Mouse (Mus musculus) CH12.LX (cell line): ENCODE measurements around the gene Pacs1. TPM values are rescaled to one million over a fixed set of nuclear protein-coding genes. Genes with fewer than 3 reads are reported as not detected.
A peak's percentile ranks its signal among the peaks of the same experiment; 100 is the strongest.
"Not testable (repeated sequence)": the region's sequence is repeated elsewhere in the genome, so short reads cannot be mapped to it uniquely, and the experiment has no call there.

Experiments used
- DNase-seq: peaks from one replicate; pipeline ENCODE4 v3.0.0-alpha.2; 2013; ENCODE audit errors: extremely low read depth
- H3K27ac ChIP-seq: 2 replicates; pipeline ENCODE4 v1.5.1; 2012; ENCODE audit warnings: low read depth, mild to moderate bottlenecking, control low read depth, moderate library complexity; ENCODE audit not compliant: insufficient read depth
- H3K27me3 ChIP-seq: replicated peaks from 2 replicates; pipeline ENCODE3; 2012; ENCODE audit warnings: inconsistent platforms
- H3K36me3 ChIP-seq, 2 experiments: replicated peaks in 1 of 2; 2 replicates each; pipeline versions ENCODE3 to v1.6.1; 2012; ENCODE audit warnings: inconsistent platforms in 1 of 2, low read length in 1 of 2, mild to moderate bottlenecking in 1 of 2, mixed read lengths in 1 of 2, moderate library complexity in 1 of 2; ENCODE audit not compliant: control insufficient read depth in 1 of 2, insufficient read depth in 1 of 2
- H3K4me1 ChIP-seq, 2 experiments: 2 replicates each; pipeline ENCODE4 v1.6.1; 2012; ENCODE audit warnings: inconsistent platforms in 1 of 2, moderate library complexity in 1 of 2; ENCODE audit not compliant: insufficient read depth in 2 of 2, control insufficient read depth in 1 of 2
- H3K4me2 ChIP-seq: 2 replicates; pipeline ENCODE4 v1.6.1; 2012; ENCODE audit warnings: low read depth, mild to moderate bottlenecking, control low read depth; ENCODE audit not compliant: poor library complexity, insufficient read depth, severe bottlenecking
- H3K4me3 ChIP-seq, 3 experiments: fragments of 150-350 bp in 1 of 3; sonication (generic) in 1 of 3; replicated peaks in 1 of 3; 2 replicates each; pipeline versions ENCODE3 to v1.5.1; 2011 to 2012; ENCODE audit warnings: low read depth in 2 of 3, low read length in 2 of 3, mild to moderate bottlenecking in 2 of 3, moderate library complexity in 2 of 3, control low read depth in 1 of 3, improper control_type of control experiment in 1 of 3, inconsistent platforms in 1 of 3, mixed read lengths in 1 of 3; ENCODE audit not compliant: poor library complexity in 1 of 3
- H3K79me2 ChIP-seq: replicated peaks from 2 replicates; pipeline ENCODE4 v1.6.1; 2012; ENCODE audit warnings: mild to moderate bottlenecking, moderate library complexity; ENCODE audit not compliant: control insufficient read depth, poor library complexity, insufficient read depth, severe bottlenecking; ENCODE audit errors: extremely low read depth
- H3K9ac ChIP-seq: 2 replicates; pipeline ENCODE4 v1.6.1; 2012; ENCODE audit warnings: low read depth, mild to moderate bottlenecking, control low read depth, moderate library complexity; ENCODE audit not compliant: insufficient read depth
- H3K9me3 ChIP-seq: replicated peaks from 2 replicates; pipeline ENCODE3; 2012; ENCODE audit warnings: low read length, inconsistent platforms, mixed read lengths
- CHD1 ChIP-seq: IDR thresholded peaks from 2 replicates; pipeline ENCODE4 v1.6.1; 2012; ENCODE audit warnings: low read depth, low read length, improper control_type of control experiment, inconsistent platforms
- CHD2 ChIP-seq: IDR thresholded peaks from 2 replicates; pipeline ENCODE4 v1.6.1; 2011; ENCODE audit warnings: low read length, improper control_type of control experiment
- CTCF ChIP-seq, 2 experiments: IDR thresholded peaks in 1 of 2; conservative IDR thresholded peaks in 1 of 2; 2 replicates each; pipeline ENCODE4 v1.5.1; 2011 to 2012; ENCODE audit warnings: low read depth in 2 of 2, low read length in 2 of 2, improper control_type of control experiment in 1 of 2, inconsistent platforms in 1 of 2, mild to moderate bottlenecking in 1 of 2, moderate library complexity in 1 of 2
- ELF1 ChIP-seq: IDR thresholded peaks from 2 replicates; pipeline ENCODE4 v1.6.1; 2014; ENCODE audit warnings: low read depth, mild to moderate bottlenecking, inconsistent platforms, low read length, improper control_type of control experiment
- GABPA ChIP-seq: IDR thresholded peaks from 2 replicates; pipeline ENCODE4 v1.6.1; 2012; ENCODE audit warnings: low read depth, low read length, improper control_type of control experiment, inconsistent platforms; ENCODE audit not compliant: insufficient replicate concordance
- JUN ChIP-seq: IDR thresholded peaks from 2 replicates; pipeline ENCODE4 v1.6.1; 2011; ENCODE audit warnings: low read depth, mild to moderate bottlenecking, low read length, improper control_type of control experiment, moderate library complexity; ENCODE audit not compliant: insufficient read depth
- MAFK ChIP-seq: IDR thresholded peaks from 2 replicates; pipeline ENCODE4 v1.6.1; 2011; ENCODE audit warnings: low read length, improper control_type of control experiment; ENCODE audit not compliant: insufficient replicate concordance
- MAZ ChIP-seq: IDR thresholded peaks from 2 replicates; pipeline ENCODE4 v1.6.1; 2012; ENCODE audit warnings: low read depth, mild to moderate bottlenecking, inconsistent platforms, low read length, improper control_type of control experiment, moderate library complexity
- NELFE ChIP-seq: IDR thresholded peaks from 2 replicates; pipeline ENCODE4 v1.6.1; 2011; ENCODE audit warnings: low read depth, low read length, improper control_type of control experiment
- POLR2A ChIP-seq: IDR thresholded peaks from 2 replicates; pipeline ENCODE4 v1.6.1; 2011; ENCODE audit warnings: low read depth, mild to moderate bottlenecking, improper control_type of control experiment, low read length
- POLR2AphosphoS2 ChIP-seq: IDR thresholded peaks from 2 replicates; pipeline ENCODE4 v1.6.1; 2011; ENCODE audit warnings: low read depth, low read length, improper control_type of control experiment
- RAD21 ChIP-seq: IDR thresholded peaks from 2 replicates; pipeline ENCODE4 v1.6.1; 2011; ENCODE audit warnings: low read depth, mild to moderate bottlenecking, low read length, improper control_type of control experiment, moderate library complexity
- SIN3A ChIP-seq: IDR thresholded peaks from 2 replicates; pipeline ENCODE4 v1.6.1; 2012; ENCODE audit warnings: low read length, improper control_type of control experiment, inconsistent platforms
- TBP ChIP-seq: conservative IDR thresholded peaks from 2 replicates; pipeline ENCODE4 v1.6.1; 2011; ENCODE audit warnings: low read depth, low read length, improper control_type of control experiment
- UBTF ChIP-seq: IDR thresholded peaks from 2 replicates; pipeline ENCODE4 v1.6.1; 2012; ENCODE audit warnings: low read depth, mild to moderate bottlenecking, inconsistent platforms, low read length, improper control_type of control experiment, moderate library complexity
- USF1 ChIP-seq: IDR thresholded peaks from 2 replicates; pipeline ENCODE4 v1.6.1; 2014; ENCODE audit warnings: low read depth, mild to moderate bottlenecking, inconsistent platforms, low read length, improper control_type of control experiment
- ZC3H11A ChIP-seq: IDR thresholded peaks from 2 replicates; pipeline ENCODE4 v1.6.1; 2012; ENCODE audit warnings: low read depth, mild to moderate bottlenecking, inconsistent platforms, low read length, improper control_type of control experiment
- ZNF384 ChIP-seq: IDR thresholded peaks from 2 replicates; pipeline ENCODE4 v1.6.1; 2012; ENCODE audit warnings: low read depth, low read length, improper control_type of control experiment, inconsistent platforms
- dilution Hi-C: fragments of 300-500 bp; cut with MboI; formaldehyde crosslinking; loops from 2 replicates; pipeline ENCODE4 v1.14.3; 2020; ENCODE audit warnings: low sequenced_read_pairs; ENCODE audit not compliant: extremely low pct_unique_long_range_greater_than_20kb, extremely low pct_ligation_motif_present
- in situ Hi-C: fragments of 300-500 bp; cut with MboI; formaldehyde crosslinking; loops from 3 replicates; pipeline ENCODE4 v1.14.3; 2019; ENCODE audit warnings: low sequenced_read_pairs, low pct_ligation_motif_present, low pct_unique_long_range_greater_than_20kb, mixed read lengths
- polyA plus RNA-seq: library from polyadenylated mRNA; unstranded; fragments of >175 nt; gene quantifications from 2 replicates; pipeline ENCODE4 v1.2.1, GENCODE M21; 2012; ENCODE audit warnings: low read depth; ENCODE audit not compliant: insufficient read length
- total RNA-seq, 2 experiments: library from RNA; depleted of rRNA; stranded (reverse); fragments of 300-350 nt in 1 of 2; fragments of >200 nt in 1 of 2; gene quantifications; 2 replicates each; pipeline ENCODE4 v1.2.3; 2012 to 2014

Pacs1 gene
- total and polyA plus RNA-seq, 3 experiments, result 2.4 to 14.4 (median 10.1) TPM

GRCm38 (mm10) chr19:5087884-5088728, 184.8 kb downstream of the Pacs1 start, which contains the start of gene Yif1a (continued):
- TF ChIP-seq USF1, result no peak
- peak; percentile 86 for TF ChIP-seq CHD2
- no peak for TF ChIP-seq MAFK
- TF ChIP-seq POLR2AphosphoS2, result no peak
- TF ChIP-seq MAZ, result 0 out of 2 replicates have a peak, but pooled peaks have one; percentile 44
- 0 out of 2 replicates have a peak, but pooled peaks have one; percentile 27 for TF ChIP-seq TBP
- TF ChIP-seq JUN, result no peak
- no peak for TF ChIP-seq RAD21
- peak; percentile 71 for TF ChIP-seq NELFE

- H3K9me3 ChIP-seq, DNase-seq, H3K79me2 ChIP-seq, H3K9ac ChIP-seq, H3K27ac ChIP-seq, dilution Hi-C loops, H3K4me3 ChIP-seq, H3K4me2 ChIP-seq: not testable (repeated sequence)
- Histone ChIP-seq H3K36me3 (peaks cover 12 to 21% of the 10 kb centered on the region in 2 experiments), H3K27me3 (peaks cover 42% of the 10 kb centered on the region), H3K4me1 (peaks cover 15 to 18% of the 10 kb centered on the region in 2 experiments)
- peak in 1 of 2 experiments; percentile 34; a peak in 2 of 4 replicates for TF ChIP-seq CTCF (conservative IDR thresholded peaks at IDR 0.05 in 1 of 2, IDR thresholded peaks at IDR 0.05 in 1 of 2; ENCODE audit: low read depth in 2 of 2, low read length in 2 of 2)
- in situ Hi-C loops, result loop anchor here (5.0 kb wide), 1 partner anchor 44 kb away; the partner anchor contains the start of gene Brms1
These were observed 186.4 kb downstream of the Pacs1 start for GRCm38 (mm10) chr19:5086533-5086932.

- Histone ChIP-seq H3K4me2 (peak within 1 kb of the TSS; percentile 72), H3K4me1 (peaks cover 15 to 18% of the 10 kb centered on the region in 2 experiments), H3K4me3 (peak within 1 kb of the TSS in 1 of 3 experiments; percentile 40), H3K27ac (no peak within 1 kb of the TSS), H3K79me2 (no peaks in the 10 kb centered on the region), H3K36me3 (peaks cover 0 to 9% of the 10 kb centered on the region in 2 experiments), H3K27me3 (peaks cover 55% of the 10 kb centered on the region), H3K9me3 (peaks cover 5% of the 10 kb centered on the region), H3K9ac (no peak within 1 kb of the TSS)
- dilution Hi-C loops, result no loop called here
- in situ Hi-C loops, result loop anchor here (5.0 kb wide), 1 partner anchor 43 kb away; the partner anchor contains the start of gene Brms1
- TF ChIP-seq POLR2A (no peak), UBTF (no peak), CHD1 (no peak), ZC3H11A (no peak), POLR2AphosphoS2 (no peak), USF1 (no peak), ELF1 (no peak), ZNF384 (no peak), MAFK (no peak), NELFE (no peak), RAD21 (no peak), SIN3A (no peak), GABPA (no peak), CHD2 (no peak)
- DNase-seq, result no peak
These were observed 187.6 kb downstream of the Pacs1 start, which contains the start of gene Tmem151a for GRCm38 (mm10) chr19:5085145-5085863. Gene Tmem151a, minus strand, starts transcription at chr19:5085531.
